Mouse (Mus musculus): ENCODE measurements around the gene 4930444G20Rik.
"Not testable (repeated sequence)": the region's sequence is repeated elsewhere in the genome, so short reads cannot be mapped to it uniquely, and the experiment has no call there.

The 4930444G20Rik gene

DNA sequence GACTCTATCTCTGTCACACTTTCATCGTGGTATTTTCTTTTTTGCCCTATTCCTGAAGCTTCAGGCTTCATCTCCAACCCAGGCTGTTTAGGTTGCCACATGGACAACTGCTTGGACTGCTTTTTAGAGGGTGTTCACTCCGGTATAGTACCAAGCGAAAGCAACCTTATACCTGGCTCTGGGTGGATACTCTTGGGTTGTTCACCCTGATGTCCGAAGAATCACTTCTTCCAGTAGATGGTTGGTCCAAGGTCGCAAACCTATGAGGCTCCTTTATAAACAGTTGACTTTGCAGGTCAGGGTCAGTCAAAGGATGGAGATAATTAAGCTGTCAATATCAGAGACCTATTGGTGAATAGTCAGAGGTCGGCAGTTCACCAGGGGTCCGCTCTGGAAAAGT is at the start of gene 4930444G20Rik:
Gene 4930444G20Rik (minus strand): TSS at position 101 of the 400 bp plus-strand sequence.
- DNase-seq (ENCODE audit: inconsistent ontology term) = not testable (repeated sequence)

DNA sequence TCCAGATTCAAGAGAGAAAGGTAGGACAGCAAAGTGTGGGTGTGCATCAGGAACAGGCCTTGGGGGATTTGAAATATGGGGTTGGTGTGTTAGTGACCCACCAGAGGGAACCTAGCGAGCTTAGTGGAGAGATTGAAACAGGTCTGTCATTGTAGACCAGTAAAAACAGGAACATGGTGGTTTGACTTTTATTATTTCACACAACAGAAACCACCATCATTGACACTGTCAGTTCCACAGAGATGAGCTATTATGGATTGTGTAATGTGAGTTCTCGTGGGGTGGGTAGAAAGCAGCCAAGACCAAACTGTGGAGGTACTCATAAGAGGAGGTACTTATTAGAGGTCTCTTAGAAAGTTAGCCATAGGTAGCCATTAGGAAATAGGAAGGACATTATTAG is 6.7 kb upstream of the 4930444G20Rik start:
- no peak for DNase-seq (ENCODE audit: inconsistent ontology term)

DNA sequence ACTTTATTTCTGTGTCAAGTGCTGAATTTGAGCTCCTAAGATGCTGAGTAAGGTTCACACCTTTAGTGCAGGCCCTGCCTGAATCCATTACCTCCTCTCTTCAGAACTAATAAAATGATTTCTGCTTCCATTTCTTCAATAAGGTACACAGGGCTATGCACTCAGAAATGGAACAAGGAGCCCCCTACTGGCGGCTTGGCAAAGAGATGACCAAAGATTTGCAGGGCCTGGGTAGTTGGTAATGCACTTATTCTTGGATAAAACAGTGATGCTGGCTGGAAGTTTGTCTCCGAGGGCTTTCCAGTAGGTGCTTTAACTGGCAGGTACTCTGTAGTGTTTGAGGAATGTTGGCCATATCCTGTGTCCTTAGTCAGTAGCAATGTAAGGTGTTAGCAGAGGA is 4.9 kb upstream of the 4930444G20Rik start:
- no peak for DNase-seq (ENCODE audit: inconsistent ontology term)

DNA sequence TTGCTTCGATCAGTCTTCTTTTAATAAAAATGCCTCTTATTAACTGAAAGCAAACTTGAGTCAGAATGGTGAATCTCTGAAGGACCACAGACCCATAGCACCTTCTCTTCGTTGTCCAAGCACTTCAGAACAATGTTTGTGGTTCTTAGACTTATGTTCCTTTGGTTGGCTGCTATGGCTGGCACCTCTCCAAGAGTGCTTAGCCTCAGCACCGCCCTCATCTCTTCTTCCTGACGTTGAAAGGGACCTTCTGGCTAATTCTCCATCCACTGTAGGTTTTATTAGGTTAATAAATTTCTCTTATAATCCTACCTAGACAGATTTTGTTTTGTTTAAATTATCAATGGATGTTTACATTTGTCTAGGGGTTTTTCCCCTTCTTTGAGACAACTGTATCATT is 2.7 kb upstream of the 4930444G20Rik start:
- DNase-seq (ENCODE audit: inconsistent ontology term) = no peak

GRCm38 (mm10) chr10:22070168-22070567 is 2.3 kb upstream of the 4930444G20Rik start:
- DNase-seq (ENCODE audit: inconsistent ontology term) = no peak

GRCm38 (mm10) chr10:22059415-22059814 is 8.5 kb downstream of the 4930444G20Rik start:
- no peak for DNase-seq (ENCODE audit: inconsistent ontology term)

DNA sequence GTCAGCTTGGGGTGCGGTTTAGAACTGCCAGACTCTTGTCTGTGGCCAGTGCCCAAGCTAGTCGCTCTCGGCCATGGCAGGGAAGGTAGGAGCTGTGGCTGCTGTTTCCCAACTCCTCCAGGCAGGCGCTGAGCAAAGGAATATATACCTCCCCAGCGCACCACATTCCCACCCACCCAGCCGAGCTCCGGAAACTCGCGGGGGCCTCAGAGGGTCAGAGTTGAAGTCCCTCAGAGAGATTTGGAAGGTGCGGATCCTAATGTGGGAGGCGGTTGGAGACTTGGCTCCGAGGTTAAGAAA is 8.9 kb downstream of the 4930444G20Rik start:
- no peak for DNase-seq (ENCODE audit: inconsistent ontology term)

DNA sequence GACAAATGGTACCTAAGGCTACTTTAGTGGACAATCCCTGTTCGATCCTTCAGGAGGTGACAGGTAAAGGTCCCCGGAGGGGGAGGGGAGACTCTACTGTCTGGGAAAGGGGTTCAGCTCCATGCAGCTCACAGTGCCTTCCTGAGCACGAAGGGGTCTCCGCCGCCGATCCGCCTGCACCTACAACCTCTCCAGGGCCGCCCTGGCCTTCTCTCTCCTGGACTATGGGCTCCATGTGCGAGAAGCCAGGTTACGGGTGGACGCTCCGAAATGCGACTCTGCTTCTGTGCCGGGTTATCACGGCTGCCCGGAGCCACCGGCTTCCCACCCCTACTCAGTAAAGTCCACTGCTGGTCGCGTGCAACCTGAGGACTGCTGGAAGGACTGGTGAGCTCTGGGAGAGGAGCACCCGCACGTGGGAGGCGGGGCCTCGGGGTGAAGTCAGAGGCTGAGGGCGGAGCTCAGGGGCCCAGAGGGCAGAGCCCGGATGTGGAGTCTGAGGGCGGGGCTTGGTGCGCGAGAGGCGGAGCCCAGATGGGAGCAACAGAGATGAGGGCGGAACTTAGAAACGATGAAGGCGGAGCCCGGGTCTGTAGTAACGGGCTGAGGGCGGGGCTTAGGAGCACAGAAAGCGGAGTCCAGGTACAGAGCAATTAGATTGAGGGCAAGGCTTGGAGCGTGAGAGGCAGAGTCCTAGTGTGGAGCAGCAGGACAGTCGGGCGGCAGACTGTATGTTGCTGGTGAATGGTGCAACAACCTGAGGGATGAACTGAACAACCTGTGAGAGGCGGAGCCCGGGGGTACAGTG is 9.5 kb downstream of the 4930444G20Rik start:
- peak; percentile 97 for DNase-seq (ENCODE audit: inconsistent ontology term)

- no peak for DNase-seq (ENCODE audit: inconsistent ontology term)
These were observed 12.6 kb downstream of the 4930444G20Rik start for GRCm38 (mm10) chr10:22055308-22055707.

- peak; percentile 30 for DNase-seq (ENCODE audit: inconsistent ontology term)
These were observed 31.6 kb downstream of the 4930444G20Rik start for GRCm38 (mm10) chr10:22036256-22036655.

DNA sequence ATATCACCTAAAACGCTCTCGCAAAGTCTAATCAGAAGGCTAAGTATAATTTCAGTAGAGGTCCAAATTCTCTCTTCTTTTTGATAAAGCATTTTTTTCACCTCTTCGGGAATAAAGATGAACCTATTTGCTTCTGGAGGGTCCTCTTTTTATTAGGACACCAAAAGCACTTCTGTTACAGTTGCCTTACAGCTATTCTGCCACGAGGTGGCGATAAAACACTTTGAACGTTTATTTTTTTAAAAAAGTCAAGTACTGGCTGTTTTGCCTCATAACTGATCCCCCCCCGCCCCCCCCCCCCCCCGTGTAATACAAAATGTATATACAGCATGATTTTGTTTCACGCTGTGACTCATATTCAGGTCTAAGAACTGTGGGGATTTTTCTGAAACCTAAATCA is 33.6 kb downstream of the 4930444G20Rik start:
- DNase-seq (ENCODE audit: inconsistent ontology term) = no peak

DNA sequence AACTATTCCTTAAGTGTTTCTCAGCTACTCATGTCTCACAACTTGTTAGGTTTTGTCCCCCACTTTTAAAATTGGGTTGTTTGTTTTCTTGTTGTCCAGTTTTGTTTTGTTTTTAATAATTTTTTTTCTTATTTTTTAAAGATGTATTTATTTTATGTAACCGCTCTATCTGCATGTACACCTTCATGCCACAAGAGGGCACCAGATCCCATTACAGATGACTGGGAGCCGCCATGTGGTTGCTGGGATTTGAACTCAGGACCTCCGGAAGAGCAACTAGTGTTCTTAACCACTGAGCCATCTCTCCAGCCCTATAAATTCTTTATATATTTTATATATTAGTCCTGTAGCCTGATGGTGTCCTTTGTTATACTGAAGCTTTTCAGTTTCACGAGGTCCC is 49.3 kb downstream of the 4930444G20Rik start:
- DNase-seq (ENCODE audit: inconsistent ontology term) = no peak

DNA sequence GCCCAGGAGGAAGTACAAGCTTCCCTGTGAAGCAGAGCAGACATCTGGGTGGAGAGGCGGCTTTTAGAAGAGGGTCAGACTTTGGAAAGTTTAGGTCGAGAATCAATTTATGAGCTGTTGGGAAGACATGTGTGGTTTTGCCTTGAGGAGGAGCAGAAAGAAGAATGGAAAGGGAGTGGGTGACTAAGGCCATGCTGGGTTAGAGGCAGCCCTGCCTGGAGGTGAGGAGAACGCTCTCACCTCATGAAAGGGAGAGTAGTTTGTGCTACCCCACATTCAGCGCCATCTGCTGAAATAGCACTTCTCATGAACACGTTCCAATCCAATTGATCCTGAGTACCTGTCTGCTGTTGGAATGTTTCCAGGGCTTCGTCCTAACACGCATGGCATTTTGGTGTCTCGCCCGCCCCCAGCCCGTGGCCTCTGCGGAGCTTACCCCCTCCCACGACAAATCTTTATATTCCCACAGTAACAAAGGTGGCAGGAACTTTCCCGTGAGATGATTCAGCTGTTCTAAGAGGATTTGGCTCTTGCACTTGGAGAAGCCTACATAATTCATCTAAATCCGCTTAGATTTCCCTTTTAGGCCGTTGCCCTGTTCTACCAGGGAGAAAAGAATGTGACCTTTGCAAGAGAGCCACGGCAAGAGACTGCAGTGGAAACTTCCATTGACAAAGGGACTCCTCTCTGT is 50.3 kb downstream of the 4930444G20Rik start:
- DNase-seq (ENCODE audit: inconsistent ontology term) = peak; percentile 25

Data from Muller cell, postnatal 12 days (primary cell).